Mouse (Mus musculus): Measurements from ENCODE around the gene Cnn2.

Cnn2 gene

DNA sequence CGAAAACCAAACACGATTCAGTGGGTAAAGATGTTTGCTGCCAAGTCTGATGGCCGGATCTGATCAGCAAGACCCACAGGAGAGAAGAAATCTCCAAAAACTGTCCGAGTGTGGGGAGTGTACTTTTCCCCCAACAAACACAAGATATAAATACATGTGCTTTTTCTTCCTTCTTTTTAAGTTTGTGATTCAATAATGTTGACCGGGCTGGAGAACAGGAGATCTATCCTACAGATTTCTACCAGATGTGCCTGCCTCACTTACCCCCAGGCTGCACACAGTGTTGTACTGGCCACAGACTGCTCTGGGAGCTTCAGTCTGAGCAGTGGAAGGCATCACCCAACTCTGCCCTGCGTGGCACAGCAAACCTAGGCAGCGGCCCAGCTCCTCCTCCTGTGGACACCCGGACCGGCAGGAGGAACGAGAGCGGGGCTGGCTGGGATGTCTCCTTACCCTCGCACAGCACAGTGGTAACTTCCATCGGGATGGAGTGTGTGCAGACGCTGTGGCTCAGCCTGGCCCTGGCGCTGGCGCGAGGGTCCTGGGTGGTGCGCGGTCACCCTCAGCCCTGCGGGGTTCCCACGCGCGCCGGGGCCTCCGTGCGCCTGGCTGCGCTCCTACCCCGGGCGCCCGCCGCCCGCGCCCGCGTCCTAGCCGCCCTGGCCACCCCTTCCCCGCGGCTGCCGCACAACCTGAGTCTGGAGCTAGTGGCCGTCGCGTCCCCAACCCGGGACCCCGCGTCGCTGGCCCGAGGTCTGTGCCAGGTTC, 17.8 kb upstream of the Cnn2 start, which contains the start of gene Grin3b:
Gene Grin3b, plus strand, starts transcription at position 301 of the 768 bp plus-strand sequence.
- peak; percentile 54 to 62 for DNase-seq

GRCm38 (mm10) chr10:79971183-79971497, 17.2 kb upstream of the Cnn2 start:
- DNase-seq, result peak in 1 of 2 experiments; percentile 47

- DNase-seq, result peak; percentile 28 to 49
These were observed 15.6 kb upstream of the Cnn2 start for GRCm38 (mm10) chr10:79972831-79973230.

DNA sequence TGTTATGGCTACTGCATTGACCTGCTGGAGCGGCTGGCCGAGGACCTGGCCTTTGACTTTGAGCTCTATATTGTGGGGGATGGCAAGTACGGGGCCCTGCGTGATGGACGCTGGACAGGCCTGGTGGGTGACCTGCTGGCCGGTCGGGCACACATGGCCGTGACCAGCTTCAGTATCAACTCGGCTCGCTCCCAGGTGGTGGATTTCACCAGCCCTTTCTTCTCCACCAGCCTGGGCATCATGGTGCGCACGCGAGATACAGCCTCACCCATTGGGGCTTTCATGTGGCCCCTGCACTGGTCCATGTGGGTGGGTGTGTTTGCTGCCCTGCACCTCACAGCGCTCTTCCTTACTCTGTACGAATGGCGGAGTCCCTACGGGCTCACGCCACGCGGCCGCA, 14.3 kb upstream of the Cnn2 start:
- DNase-seq, result no peak

DNA sequence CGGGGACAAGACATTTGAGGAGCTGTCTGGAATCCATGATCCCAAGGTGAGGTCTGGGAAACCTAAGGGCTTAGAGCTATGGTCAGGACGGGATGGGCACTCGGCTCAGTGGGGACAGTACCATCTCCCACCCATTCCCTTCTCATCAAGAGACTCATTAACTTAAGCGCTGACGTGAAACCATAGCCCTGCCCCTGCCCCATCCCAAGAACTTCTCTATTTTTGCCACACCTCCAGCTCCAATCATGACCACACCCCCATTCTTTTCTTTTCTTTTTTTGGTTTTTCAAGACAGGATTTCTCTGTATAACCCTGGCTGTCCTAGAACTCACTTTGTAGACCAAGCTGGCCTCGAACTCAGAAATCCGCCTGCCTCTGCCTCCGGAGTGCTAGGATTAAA, 13.7 kb upstream of the Cnn2 start:
- no peak for DNase-seq

GRCm38 (mm10) chr10:79976071-79976721, 12.2 kb upstream of the Cnn2 start:
- DNase-seq, result no peak

- peak in 1 of 2 experiments; percentile 32 for DNase-seq
These were observed 11.7 kb upstream of the Cnn2 start for GRCm38 (mm10) chr10:79976722-79977107.

- peak in 1 of 2 experiments; percentile 30 for DNase-seq
These were observed 11.1 kb upstream of the Cnn2 start for GRCm38 (mm10) chr10:79977324-79977723.

GRCm38 (mm10) chr10:79978061-79978460, 10.3 kb upstream of the Cnn2 start:
- no peak for DNase-seq

DNA sequence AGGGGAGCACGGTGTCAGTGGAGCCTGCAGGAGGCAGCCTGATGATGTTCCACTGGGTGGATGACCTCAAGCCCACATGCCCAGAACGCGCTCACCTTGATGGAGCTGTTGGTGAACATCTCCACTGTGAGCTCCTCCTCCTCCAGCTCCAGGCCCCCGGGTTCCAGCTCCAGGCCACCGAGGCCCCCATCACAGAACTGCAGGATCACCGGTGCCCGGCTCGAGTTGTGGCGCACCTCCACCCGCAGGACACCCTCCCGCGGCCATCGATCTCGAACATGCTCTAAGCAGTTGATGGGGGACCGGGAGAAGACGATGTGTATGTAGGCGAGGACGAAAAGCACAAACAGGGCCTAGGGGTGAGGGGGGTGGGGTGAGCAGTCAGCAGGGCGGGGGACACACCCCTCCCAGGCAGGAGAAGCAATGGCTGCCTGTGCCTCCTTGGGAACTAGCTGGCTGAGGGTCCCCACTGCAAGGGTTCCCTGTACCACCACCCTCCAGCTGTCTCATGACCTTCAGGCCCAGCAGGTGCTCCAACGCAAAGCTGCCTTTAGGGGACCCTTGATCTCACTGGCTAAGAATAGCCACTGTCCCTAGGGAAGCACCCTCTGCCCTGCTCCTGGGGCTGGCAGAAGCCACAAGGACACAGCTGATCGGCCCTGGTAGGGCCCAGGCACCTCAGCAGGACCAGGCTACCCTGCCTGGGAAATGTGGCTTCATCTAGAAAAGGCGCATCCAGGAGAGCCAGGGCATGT, 8.8 kb upstream of the Cnn2 start:
- DNase-seq, result peak in 1 of 2 experiments; percentile 27

GRCm38 (mm10) chr10:79983205-79983604, 5.2 kb upstream of the Cnn2 start:
- no peak for DNase-seq

GRCm38 (mm10) chr10:79983670-79984069, 4.7 kb upstream of the Cnn2 start:
- DNase-seq, result peak; percentile 76 to 82

GRCm38 (mm10) chr10:79984195-79984816, 4.1 kb upstream of the Cnn2 start, which contains the start of gene Tmem259:
Gene Tmem259 (minus strand): TSS chr10:79984330.
- peak; percentile 88 to 92 for DNase-seq

- peak; percentile 94 to 96 for DNase-seq
These were observed 3.5 kb upstream of the Cnn2 start for GRCm38 (mm10) chr10:79984871-79985270.

GRCm38 (mm10) chr10:79985334-79986231, 2.8 kb upstream of the Cnn2 start:
- DNase-seq, result peak; percentile 83 to 84

GRCm38 (mm10) chr10:79986232-79986878, 2.0 kb upstream of the Cnn2 start:
- peak; percentile 59 to 66 for DNase-seq

GRCm38 (mm10) chr10:79986963-79987362, 1.4 kb upstream of the Cnn2 start:
- DNase-seq, result peak; percentile 92 to 96

- no peak for DNase-seq
These were observed 446 bp upstream of the Cnn2 start for GRCm38 (mm10) chr10:79987771-79988505.

DNA sequence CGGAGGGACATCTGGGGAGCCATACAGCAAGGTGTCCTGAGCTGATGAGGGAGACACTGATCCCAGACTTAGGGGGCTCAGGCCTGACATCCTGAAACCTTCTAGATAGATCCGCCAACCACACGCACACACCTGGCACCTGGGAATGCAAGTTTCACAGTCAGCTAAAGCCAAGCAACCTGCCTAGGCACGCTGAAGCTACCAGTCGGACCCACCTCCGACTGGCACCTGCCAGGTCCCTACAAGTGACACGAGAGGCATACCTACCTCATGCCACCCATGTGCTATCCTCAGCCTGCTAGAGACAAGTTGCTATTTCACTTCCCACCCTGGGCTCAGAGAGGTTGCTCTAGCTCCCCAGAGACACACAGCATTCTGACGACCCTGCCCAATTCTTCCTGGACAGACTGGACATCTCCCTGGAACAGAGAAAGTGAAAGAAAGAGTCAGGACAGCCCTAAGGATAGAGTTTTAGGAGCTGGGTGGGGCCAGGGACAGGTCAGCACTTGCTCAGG, 945 bp downstream of the Cnn2 start:
- DNase-seq, result no peak

DNA sequence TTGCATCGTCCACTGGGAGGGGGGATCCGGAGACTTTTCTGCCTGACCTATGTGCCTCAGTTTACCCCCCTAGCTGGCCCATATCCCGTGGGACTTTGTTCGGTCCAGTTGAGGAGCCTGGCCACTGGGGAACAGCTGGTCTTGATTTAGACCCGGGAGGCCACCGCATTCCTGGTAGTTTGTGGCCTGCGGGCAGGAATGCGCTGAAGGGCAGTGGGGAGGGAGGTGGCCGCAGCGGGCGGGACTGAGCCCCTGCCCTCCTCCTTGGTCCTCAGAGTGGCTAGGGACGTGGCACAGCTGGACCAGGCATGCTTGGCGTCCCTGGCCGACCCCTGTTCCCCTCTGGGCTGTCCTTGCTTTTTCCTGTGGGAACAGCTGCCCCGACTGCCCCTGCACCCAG, 1.5 kb downstream of the Cnn2 start:
- DNase-seq, result no peak
